Mouse (Mus musculus) thymus, adult 2 months (tissue): ENCODE measurements around the gene Rbfox3.

Experiments
- CTCF ChIP-seq: fragments of 200-500 bp; IDR thresholded peaks from 2 replicates; pipeline ENCODE4 v1.5.1; 2012; ENCODE audit warnings: mild to moderate bottlenecking, control low read depth, low read length, moderate library complexity, borderline replicate concordance; ENCODE audit not compliant: control insufficient read depth, poor library complexity, insufficient read depth; ENCODE audit errors: extremely low read depth
- POLR2A ChIP-seq: fragments of 200-500 bp; IDR thresholded peaks from 2 replicates; pipeline ENCODE4 v1.6.1; 2012; ENCODE audit warnings: mild to moderate bottlenecking, low read length, control low read depth, moderate library complexity; ENCODE audit not compliant: control insufficient read depth, poor library complexity, insufficient read depth; ENCODE audit errors: extremely low read depth

DNA sequence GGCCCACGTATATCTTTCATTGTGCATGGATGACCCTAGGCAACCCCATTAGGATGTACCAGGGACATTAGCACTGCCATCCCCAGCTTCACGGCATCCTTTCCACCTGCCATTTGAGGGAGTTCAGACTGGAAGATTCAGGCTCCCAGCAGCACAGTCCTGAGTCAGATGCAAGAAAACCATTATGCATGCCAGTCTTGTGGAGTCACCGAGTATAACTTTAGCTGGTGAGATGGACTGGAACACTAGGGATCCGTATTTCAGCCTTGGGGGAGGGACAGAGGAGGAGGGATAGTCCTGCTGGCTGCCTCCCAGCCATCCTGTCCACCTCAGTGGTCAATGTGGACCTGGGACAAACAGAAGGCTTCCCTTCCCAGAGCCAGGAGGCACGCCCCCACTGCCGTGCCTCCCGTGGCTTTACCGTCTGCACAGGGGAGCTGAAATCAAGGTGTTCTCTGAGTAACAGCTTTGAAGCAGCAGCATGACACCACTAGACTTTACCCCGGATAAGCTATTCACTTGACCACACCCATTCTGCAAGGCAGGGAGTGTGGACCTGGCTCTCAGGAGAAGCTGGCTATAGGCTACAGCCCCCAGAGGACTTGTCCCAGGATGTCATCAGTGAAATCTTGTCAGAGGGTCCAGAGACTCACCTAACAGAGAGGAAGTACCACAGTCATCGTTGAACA is 78.5 kb downstream of the Rbfox3 start:
- TF ChIP-seq CTCF = no peak
- TF ChIP-seq POLR2A = no peak
